Mouse (Mus musculus) embryonic facial prominence, embryonic 14.5 days (tissue): ENCODE measurements around the gene CK137956. TPM values are rescaled to one million over a fixed set of nuclear protein-coding genes. Genes with fewer than 3 reads are reported as not detected.

Source experiments
- ATAC-seq: fragments of 200-750 bp; cut with Nextera tagmentation; 2 replicates; pipeline ENCODE4 v1.8.0; 2017; ENCODE audit warnings: low read depth, moderate number of reproducible peaks, moderate TSS enrichment
- DNase-seq: peaks from one replicate; pipeline ENCODE4 v3.0.0-alpha.2; 2015; ENCODE audit warnings: low spot score
- H3K27ac ChIP-seq: fragments of 300-500 bp; sonication (generic); replicated peaks from 2 replicates; pipeline ENCODE4 v1.5.1; 2014; ENCODE audit warnings: low read depth, mild to moderate bottlenecking, low read length, moderate library complexity
- H3K27me3 ChIP-seq: fragments of 300-500 bp; sonication (generic); replicated peaks from 2 replicates; pipeline ENCODE4 v1.6.1; 2014; ENCODE audit warnings: low read length; ENCODE audit not compliant: control insufficient read depth, insufficient read depth
- H3K36me3 ChIP-seq: fragments of 300-500 bp; sonication (generic); 2 replicates; pipeline ENCODE4 v1.6.1; 2014; ENCODE audit warnings: low read length, mixed read lengths; ENCODE audit not compliant: control insufficient read depth, insufficient read depth
- H3K4me1 ChIP-seq: fragments of 300-500 bp; sonication (generic); 2 replicates; pipeline ENCODE4 v1.6.1; 2014; ENCODE audit warnings: antibody characterized with exemption, low read length; ENCODE audit not compliant: control insufficient read depth, insufficient read depth
- H3K4me2 ChIP-seq: fragments of 300-500 bp; sonication (generic); 2 replicates; pipeline ENCODE4 v1.6.1; 2014; ENCODE audit warnings: low read depth, mild to moderate bottlenecking, low read length, moderate library complexity, mixed read lengths
- H3K4me3 ChIP-seq: fragments of 300-500 bp; sonication (generic); 2 replicates; pipeline ENCODE4 v1.5.1; 2014; ENCODE audit warnings: low read depth, mild to moderate bottlenecking, low read length
- H3K9ac ChIP-seq: fragments of 300-500 bp; sonication (generic); 2 replicates; pipeline ENCODE4 v1.6.1; 2014; ENCODE audit warnings: low read depth, mild to moderate bottlenecking, low read length, moderate library complexity, mixed read lengths
- H3K9me3 ChIP-seq: fragments of 300-500 bp; sonication (generic); 2 replicates; pipeline ENCODE4 v1.6.1; 2016; ENCODE audit warnings: low read length; ENCODE audit not compliant: control insufficient read depth
- WGBS: fragments of 180-500 bp; shearing (Covaris S2); extraction: QIAGEN DNeasy Blood & Tissue Kit; methylation state at CpG from one replicate; pipeline ENCODE4 v1.1.7; 2014; 5-methylcytosine and 5-hydroxymethylcytosine counted together
- polyA plus RNA-seq: library from polyadenylated mRNA; unstranded; fragments of >200 nt; fragmentation: Nextera tagmentation; extraction: Ambion mirVana; gene quantifications from 2 replicates; pipeline ENCODE4 v1.2.1, GENCODE M21; 2014

Gene CK137956
- polyA plus RNA-seq, 1 experiment from 2014 or later, result 0.07 TPM

GRCm38 (mm10) chr4:127987784-127988455, 17.2 kb upstream of the CK137956 start, which contains the start of gene Csmd2:
Csmd2 (plus strand) TSS chr4:127987857.
- Histone ChIP-seq H3K9me3 (no peaks in the 10 kb centered on the region), H3K36me3 (no peaks in the 10 kb centered on the region), H3K4me1 (no peaks in the 10 kb centered on the region; the same call in 1 of the 2 replicates), H3K27ac (no peak within 1 kb of the TSS), H3K4me2 (peak within 1 kb of the TSS; percentile 70), H3K27me3 (peaks cover 68% of the 10 kb centered on the region), H3K4me3 (peak within 1 kb of the TSS; percentile 41), H3K9ac (peak within 1 kb of the TSS; percentile 48)
- ATAC-seq, result peak; percentile 7; the same call in 1 of the 2 replicates
- DNase-seq, result peak; percentile 32
- WGBS, result 1% methylated on average over 41 of the region's 65 CpGs

DNA sequence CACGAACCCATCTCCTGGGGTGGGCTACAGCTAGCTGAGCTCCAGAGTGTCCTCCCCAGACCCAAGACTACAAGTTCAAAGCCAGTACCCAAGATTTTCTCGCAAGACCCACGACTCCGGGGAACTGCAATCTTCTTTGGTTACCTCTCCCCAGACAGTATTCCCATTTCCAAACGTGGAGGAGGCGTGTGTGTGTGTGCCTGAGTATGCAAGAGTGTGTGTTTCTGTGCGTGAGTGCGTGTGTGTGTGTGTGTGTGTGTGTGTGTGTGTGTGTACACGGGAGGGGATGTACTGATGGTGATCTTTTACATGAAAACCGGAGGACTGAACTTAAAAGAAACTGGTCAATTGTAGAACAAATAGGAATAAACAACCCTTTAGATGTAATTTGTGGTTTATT, 16.5 kb upstream of the CK137956 start:
- Histone ChIP-seq H3K4me2 (peak overlapping the region; percentile 70), H3K27me3 (peaks cover 68% of the 10 kb centered on the region), H3K9me3 (no peaks in the 10 kb centered on the region), H3K36me3 (no peaks in the 10 kb centered on the region), H3K9ac (no peak overlapping the region), H3K4me3 (peak overlapping the region; percentile 41), H3K27ac (no peak overlapping the region), H3K4me1 (no peaks in the 10 kb centered on the region; the same call in 1 of the 2 replicates)
- ATAC-seq, result no peak
- WGBS, result 5% methylated on average over 10 of the region's 10 CpGs
- DNase-seq, result no peak

DNA sequence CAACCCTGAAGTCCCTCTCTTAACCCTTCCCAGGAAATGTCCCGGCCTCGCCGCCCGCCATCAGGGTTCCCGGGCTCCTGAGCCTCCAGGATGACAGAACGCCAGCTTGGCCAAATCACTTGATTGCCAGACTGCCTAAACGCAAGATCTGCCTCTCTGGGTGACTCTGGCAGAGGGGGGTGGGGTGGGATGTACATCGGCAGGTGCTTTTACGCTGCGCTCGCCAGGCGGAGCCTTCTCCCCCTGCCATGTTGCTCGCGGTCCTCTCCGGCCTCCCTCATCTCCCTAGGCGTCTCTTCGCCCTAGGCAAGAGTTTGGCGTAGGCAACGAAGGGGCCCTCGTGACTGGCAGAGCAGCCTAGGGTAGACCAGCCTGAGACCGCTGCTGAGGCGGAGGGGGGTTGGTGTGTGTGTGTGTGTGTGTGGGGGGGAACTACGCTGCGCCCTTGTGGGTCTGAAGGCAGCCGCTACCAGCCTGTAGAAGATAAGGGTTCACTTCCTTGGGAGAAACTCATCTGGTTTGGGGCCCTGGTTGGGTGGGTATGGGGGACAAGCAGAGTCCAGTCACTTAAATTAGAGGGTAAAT, 15.8 kb upstream of the CK137956 start:
- Histone ChIP-seq H3K4me2 (peak overlapping the region; percentile 20; the same call in 1 of the 2 replicates), H3K36me3 (no peaks in the 10 kb centered on the region), H3K27ac (no peak overlapping the region), H3K27me3 (peaks cover 68% of the 10 kb centered on the region), H3K4me1 (no peaks in the 10 kb centered on the region; the same call in 1 of the 2 replicates), H3K9me3 (no peaks in the 10 kb centered on the region), H3K4me3 (no peak overlapping the region), H3K9ac (no peak overlapping the region)
- DNase-seq (no peak), ATAC-seq (no peak)
- 2% methylated on average over 25 of the region's 25 CpGs for WGBS

DNA sequence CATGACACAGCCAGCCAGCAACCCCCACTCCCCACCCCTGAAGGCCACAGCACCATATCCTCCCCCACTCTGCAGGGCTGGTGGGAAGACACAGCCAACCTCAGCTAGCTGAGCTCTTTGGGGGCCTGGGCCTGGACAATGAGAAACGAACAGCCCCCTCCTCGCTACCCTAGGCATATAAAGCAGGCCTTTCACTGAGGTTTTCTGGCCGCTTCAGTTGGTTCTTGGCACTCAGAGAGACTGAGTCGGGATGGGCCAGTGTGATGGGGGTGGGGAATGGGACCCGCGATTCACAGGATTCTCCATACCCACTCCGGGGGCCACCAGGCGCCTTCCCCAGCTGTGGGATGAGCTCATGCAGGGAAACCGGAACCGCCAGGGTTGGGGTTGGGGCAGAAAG, 15.1 kb upstream of the CK137956 start:
- H3K4me3 ChIP-seq, result no peak overlapping the region
- ATAC-seq, result peak; percentile 26; the same call in 1 of the 2 replicates
- H3K36me3 ChIP-seq, result no peaks in the 10 kb centered on the region
- no peaks in the 10 kb centered on the region for H3K9me3 ChIP-seq
- WGBS, result 11% methylated on average over 10 of the region's 10 CpGs
- no peak overlapping the region for H3K4me2 ChIP-seq
- no peak overlapping the region for H3K27ac ChIP-seq
- DNase-seq, result no peak
- H3K4me1 ChIP-seq, result no peaks in the 10 kb centered on the region; the same call in 1 of the 2 replicates
- H3K9ac ChIP-seq, result no peak overlapping the region
- peaks cover 66% of the 10 kb centered on the region for H3K27me3 ChIP-seq

GRCm38 (mm10) chr4:127984426-127984825, 13.7 kb upstream of the CK137956 start:
- H3K9me3 ChIP-seq, result no peaks in the 10 kb centered on the region
- H3K4me3 ChIP-seq, result no peak overlapping the region
- H3K36me3 ChIP-seq, result no peaks in the 10 kb centered on the region
- H3K9ac ChIP-seq, result no peak overlapping the region
- peaks cover 52% of the 10 kb centered on the region for H3K27me3 ChIP-seq
- no peak overlapping the region for H3K4me2 ChIP-seq
- ATAC-seq (no peak), DNase-seq (no peak)
- 90% methylated on average over 2 of the region's 2 CpGs for WGBS
- H3K4me1 ChIP-seq, result no peaks in the 10 kb centered on the region; the same call in 1 of the 2 replicates
- no peak overlapping the region for H3K27ac ChIP-seq

GRCm38 (mm10) chr4:127981125-127981524, 10.4 kb upstream of the CK137956 start:
- H3K27ac ChIP-seq, result no peak overlapping the region
- H3K9ac ChIP-seq, result no peak overlapping the region
- peaks cover 19% of the 10 kb centered on the region for H3K27me3 ChIP-seq
- H3K4me3 ChIP-seq, result no peak overlapping the region
- ATAC-seq, result no peak
- no peaks in the 10 kb centered on the region for H3K9me3 ChIP-seq
- no peaks in the 10 kb centered on the region for H3K4me1 ChIP-seq
- no peak for DNase-seq
- no peak overlapping the region for H3K4me2 ChIP-seq
- H3K36me3 ChIP-seq, result no peaks in the 10 kb centered on the region
- WGBS, result 69% methylated on average over 6 of the region's 6 CpGs

DNA sequence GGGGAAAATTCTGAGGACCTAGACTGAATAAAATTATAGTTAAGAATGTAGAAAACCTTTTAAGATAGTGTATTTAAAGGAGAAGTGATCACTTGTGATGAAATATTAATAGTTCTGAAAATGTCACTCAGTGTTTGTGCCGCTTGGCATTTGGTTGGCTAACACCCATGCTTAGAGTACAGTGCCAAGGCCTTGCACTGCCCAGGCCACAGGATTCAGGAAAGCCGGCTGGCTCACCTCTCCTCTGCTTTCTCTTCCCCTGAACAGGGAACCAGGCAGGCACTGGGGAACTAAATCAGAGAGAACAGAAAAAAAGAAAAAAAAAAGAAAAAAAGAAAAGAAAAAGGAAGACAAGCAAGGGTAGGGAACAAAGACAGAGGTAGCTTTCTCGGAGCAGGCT, 2.2 kb upstream of the CK137956 start:
- H3K4me3 ChIP-seq, result no peak overlapping the region
- H3K4me1 ChIP-seq, result no peaks in the 10 kb centered on the region
- H3K9ac ChIP-seq, result no peak overlapping the region
- peaks cover 44% of the 10 kb centered on the region for H3K27me3 ChIP-seq
- no peaks in the 10 kb centered on the region for H3K36me3 ChIP-seq
- no peaks in the 10 kb centered on the region for H3K9me3 ChIP-seq
- H3K4me2 ChIP-seq, result no peak overlapping the region
- no peak overlapping the region for H3K27ac ChIP-seq
- ATAC-seq, result no peak
- no peak for DNase-seq
- WGBS, result 74% methylated on average over 3 of the region's 3 CpGs

GRCm38 (mm10) chr4:127970018-127970421, 731 bp downstream of the CK137956 start:
- Histone ChIP-seq H3K27ac (no peak overlapping the region), H3K4me2 (no peak overlapping the region), H3K27me3 (peaks cover 44% of the 10 kb centered on the region), H3K4me3 (no peak overlapping the region), H3K9ac (no peak overlapping the region), H3K4me1 (no peaks in the 10 kb centered on the region), H3K9me3 (no peaks in the 10 kb centered on the region), H3K36me3 (no peaks in the 10 kb centered on the region)
- DNase-seq (peak; percentile 70), ATAC-seq (no peak)
- 6% methylated on average over 7 of the region's 7 CpGs for WGBS
